Mouse (Mus musculus) right cerebral cortex, postnatal 14 days (tissue): Measurements from ENCODE around the gene Map7d3.

Experiments
- DNase-seq: peaks from one replicate; pipeline ENCODE4 v3.0.0; 2022

Map7d3 gene

DNA sequence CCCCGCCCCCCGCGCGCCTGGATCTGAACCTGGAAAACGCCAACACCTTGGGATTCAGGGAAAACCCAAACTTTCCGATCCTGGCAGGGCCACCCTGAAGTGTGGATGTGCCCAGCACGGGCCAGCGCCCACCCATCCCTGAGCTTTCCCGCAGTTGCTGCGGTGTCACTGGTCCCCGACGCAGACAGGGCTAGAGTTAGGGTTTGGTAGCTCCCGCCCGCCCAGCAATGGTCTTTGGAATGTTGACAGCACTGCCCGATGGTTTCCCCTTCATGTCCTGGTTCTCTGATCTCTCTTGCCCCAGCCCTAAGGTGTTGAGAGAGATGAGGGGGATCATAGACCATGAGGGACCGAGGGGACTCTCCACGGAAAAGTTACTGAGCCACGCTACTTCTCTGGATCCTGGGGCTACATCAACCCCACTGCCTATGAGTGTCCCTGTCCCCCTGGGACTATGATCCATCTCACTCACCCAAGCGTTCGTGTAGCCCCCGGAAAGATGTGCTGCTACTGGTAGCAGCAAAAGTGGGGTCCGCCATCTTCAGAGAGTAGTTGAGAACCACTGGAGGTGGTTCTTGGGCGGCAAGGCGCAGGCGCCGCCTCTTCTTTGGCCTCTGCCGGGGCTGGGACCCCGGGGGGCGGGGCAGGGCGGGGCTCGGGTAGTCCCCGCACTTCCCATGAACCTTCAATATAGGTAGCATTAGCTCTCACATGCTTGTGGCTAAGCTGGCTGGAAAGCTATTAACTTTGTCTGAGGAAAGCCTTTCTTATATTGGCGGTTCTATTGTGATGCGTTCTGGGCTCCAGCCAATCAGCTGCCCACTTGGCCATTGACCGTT, at the start of gene Map7d3:
Map7d3 (minus strand) TSS at position 562 of the 839 bp plus-strand sequence.
- DNase-seq, result no peak

DNA sequence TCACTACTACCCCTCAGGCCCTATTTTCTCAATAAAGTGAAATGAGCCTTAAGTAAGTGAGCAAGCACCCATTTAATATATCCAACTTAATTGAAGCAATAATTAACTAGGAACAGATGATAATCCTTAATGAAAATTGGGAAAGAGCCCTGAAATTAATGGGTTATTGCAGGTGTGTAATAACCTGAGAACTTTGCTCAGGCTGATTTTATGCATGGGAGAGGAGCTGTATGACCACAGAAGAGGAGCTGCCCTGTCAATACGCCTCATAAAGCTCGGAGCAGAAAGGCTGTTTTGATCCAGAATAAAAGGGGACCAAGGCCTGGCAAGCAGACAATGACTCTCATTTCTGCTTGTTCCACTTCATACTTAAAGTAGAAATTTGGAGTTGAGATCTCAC, 47.7 kb upstream of the Map7d3 start, which contains the start of gene Adgrg4:
Adgrg4 (plus strand) TSS at position 301 of the 400 bp plus-strand sequence.
- DNase-seq, result no peak

- no peak for DNase-seq
These were observed 19.1 kb upstream of the Map7d3 start for GRCm38 (mm10) chrX:56841255-56841654.

- peak; percentile 4 for DNase-seq
These were observed 17.2 kb upstream of the Map7d3 start for GRCm38 (mm10) chrX:56839369-56839768.

- no peak for DNase-seq
These were observed 13.7 kb upstream of the Map7d3 start for GRCm38 (mm10) chrX:56835842-56836241.

DNA sequence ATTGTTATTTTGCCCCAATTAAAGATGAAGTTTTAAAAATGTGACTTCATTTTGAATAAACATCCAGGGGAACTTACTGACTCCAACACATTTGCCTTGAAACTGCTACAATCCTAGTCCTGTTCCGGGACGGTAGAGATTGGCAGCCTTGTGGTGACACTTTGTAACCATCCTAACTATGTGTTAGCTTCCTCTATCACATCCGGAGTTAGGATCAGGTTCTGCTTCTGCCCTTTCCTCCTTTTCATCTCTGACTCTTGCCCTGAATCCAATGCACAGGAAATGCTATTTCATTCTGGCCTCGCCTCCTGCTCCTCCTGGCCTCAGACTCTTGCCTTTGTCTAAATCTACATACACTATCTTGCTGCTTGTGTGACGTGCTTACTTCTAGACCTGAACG, 5.4 kb upstream of the Map7d3 start:
- DNase-seq, result no peak

- DNase-seq, result peak; percentile 60
These were observed 30.9 kb downstream of the Map7d3 start for GRCm38 (mm10) chrX:56791268-56791667.

DNA sequence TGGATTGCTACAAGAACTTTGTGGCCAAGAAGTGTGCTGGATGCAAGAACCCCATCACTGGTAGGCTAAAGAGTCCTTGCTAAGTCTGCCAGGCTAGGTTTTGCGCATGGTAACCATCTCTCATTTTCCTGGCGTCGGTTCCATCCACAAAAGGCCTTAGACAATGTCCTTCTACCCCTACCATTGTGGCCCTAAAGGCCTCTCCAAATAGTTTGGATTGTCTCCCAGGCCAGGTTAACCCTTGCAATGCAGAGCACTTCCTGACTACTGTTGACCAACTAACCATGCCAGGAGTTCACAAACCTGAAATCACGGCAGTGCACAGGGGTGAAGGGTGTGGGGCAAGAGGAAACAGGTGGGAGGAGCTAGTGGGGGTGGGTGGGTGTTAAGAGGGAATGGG, 31.5 kb downstream of the Map7d3 start:
- DNase-seq, result no peak

- no peak for DNase-seq
These were observed 34.6 kb downstream of the Map7d3 start for GRCm38 (mm10) chrX:56787486-56787885.

GRCm38 (mm10) chrX:56786281-56787061, 35.7 kb downstream of the Map7d3 start:
- DNase-seq, result no peak

GRCm38 (mm10) chrX:56773329-56773728, 48.8 kb downstream of the Map7d3 start:
- no peak for DNase-seq

DNA sequence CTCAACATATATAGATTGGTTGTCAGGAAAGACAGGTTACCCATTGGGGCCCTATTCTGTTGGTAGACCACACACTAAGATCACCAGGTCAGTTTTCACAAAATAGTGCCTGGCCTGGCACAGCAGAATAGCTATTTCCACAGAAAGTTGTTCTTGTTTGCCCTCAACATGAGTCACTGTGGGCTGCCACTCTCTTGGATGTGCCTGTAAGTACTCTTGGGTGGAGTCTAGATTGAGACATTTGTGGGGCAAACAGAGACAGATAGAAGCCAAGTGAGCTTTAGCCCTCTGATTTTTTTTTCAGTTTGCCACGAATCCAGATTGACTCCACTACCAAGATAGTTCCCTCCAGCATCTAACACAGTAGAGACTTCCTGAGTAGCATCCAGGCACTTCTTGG, 50.4 kb downstream of the Map7d3 start:
- DNase-seq, result no peak

DNA sequence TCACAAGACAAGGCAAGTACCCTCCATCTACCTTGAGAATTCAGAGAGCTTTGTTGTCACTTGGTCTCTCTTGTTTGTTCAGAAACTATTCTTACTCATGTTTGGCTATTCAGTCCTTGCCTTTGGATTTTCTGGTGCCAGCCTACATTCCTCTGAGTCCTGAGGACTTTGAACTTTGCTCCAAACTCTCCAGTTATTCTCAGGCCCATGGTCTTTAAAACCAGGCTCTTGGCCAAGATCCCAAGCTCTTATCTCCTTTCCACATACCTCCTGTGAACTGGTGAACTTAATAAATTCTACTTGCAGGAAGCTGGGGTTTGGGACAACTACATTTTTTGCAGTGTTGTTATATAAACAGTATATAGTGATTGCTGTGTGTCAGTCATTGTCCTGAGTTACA, 52.3 kb downstream of the Map7d3 start:
- no peak for DNase-seq

GRCm38 (mm10) chrX:56760257-56760760, 61.8 kb downstream of the Map7d3 start:
- no peak for DNase-seq

DNA sequence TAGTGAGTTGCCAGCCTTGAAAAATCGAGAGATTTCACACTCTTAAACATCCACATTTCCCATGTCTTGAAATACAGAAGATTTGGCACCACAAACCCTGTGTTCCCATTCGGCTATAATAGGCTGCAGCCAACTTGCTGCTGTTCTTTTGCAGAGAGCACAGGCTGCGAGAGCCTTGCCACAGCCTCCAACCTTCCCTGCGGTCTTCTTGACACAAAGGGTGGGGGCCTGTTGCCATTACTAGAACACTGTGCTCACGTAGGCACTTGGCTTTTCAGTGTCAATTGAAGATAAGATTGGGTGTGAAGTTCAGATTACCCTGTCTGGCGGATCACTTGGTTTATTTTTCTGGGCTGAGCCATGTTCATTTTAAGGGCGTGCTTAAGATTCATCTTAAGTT, 65.8 kb downstream of the Map7d3 start:
- no peak for DNase-seq

GRCm38 (mm10) chrX:56755646-56756045, 66.5 kb downstream of the Map7d3 start:
- peak; percentile 16 for DNase-seq

- no peak for DNase-seq
These were observed 68.5 kb downstream of the Map7d3 start for GRCm38 (mm10) chrX:56753317-56754289.

DNA sequence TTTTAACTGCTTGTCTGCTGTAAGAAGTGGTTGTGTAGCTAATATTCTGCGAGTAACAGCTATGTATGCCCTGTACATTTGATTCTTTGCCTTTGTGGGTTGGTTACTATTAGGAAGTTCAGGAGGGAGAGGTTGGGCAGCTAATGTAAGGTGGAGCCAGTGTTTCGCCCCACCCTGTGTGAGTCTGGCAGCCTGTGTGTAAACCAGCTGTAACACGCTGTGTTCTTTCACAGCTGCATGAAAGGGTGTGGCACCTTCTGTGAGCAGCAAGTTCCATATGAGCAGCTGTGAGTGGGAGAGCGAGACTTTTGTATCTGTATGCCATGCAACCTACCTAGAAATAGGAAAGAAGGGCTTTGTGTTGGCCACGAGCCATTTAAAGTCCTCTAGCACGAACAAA, 70.0 kb downstream of the Map7d3 start:
- no peak for DNase-seq

- DNase-seq, result no peak
These were observed 70.6 kb downstream of the Map7d3 start for GRCm38 (mm10) chrX:56751536-56751935.
